Mouse (Mus musculus) adrenal gland, adult 18-20 months (tissue): Measurements from ENCODE around the gene Fkrp. TPM values are rescaled to one million over a fixed set of nuclear protein-coding genes. Genes with fewer than 3 reads are reported as not detected.
A peak's percentile ranks its signal among the peaks of the same experiment; 100 is the strongest.

Source experiments
- DNase-seq, 2 experiments: peaks; one replicate each; pipeline ENCODE4 v3.0.0; 2021 to 2022; ENCODE audit warnings: low spot score in 2 of 2
- long read RNA-seq, 2 experiments: library from polyadenylated mRNA; stranded (forward); transcript quantifications; one replicate each; pipeline ENCODE4 v2.0.0; 2021
- total RNA-seq, 2 experiments: library from RNA; stranded (reverse); gene quantifications; 1 replicate in 1 of 2; 2 replicates in 1 of 2; pipeline ENCODE4 v1.2.3; 2021

The Fkrp gene
- 10 to 100 TPM; 23.7 to 25.2 TPM for total RNA-seq
- long read RNA-seq, experiment 1, transcript Fkrp-201 (3 exons, 2,827 nt): major isoform, 11 of 19 reads
- long read RNA-seq, experiment 1, partial matches to known transcripts: 2 of 19 reads
- long read RNA-seq, experiment 1, other reads (novel, unspliced or antisense): 6 of 19 reads
- long read RNA-seq, experiment 2, transcript Fkrp-201 (3 exons, 2,827 nt): major isoform, 12 of 34 reads
- long read RNA-seq, experiment 2, partial matches to known transcripts: 7 of 34 reads
- long read RNA-seq, experiment 2, other reads (novel, unspliced or antisense): 15 of 34 reads

GRCm38 (mm10) chr7:16816475-16817122 lies at the start of gene Fkrp:
Gene Fkrp, minus strand, starts transcription at chr7:16816732.
- DNase-seq: peak; percentile 71 to 73

GRCm38 (mm10) chr7:16859902-16860651 lies 43.5 kb upstream of the Fkrp start:
- DNase-seq: peak; percentile 56 to 66

- peak in 1 of 2 experiments; percentile 52 for DNase-seq
These were observed 41.8 kb upstream of the Fkrp start for GRCm38 (mm10) chr7:16858336-16858735.

GRCm38 (mm10) chr7:16853302-16853831 lies 36.8 kb upstream of the Fkrp start:
- DNase-seq: no peak

GRCm38 (mm10) chr7:16851636-16852035 lies 35.1 kb upstream of the Fkrp start:
- DNase-seq: no peak

- peak; percentile 47 to 69 for DNase-seq
These were observed 32.0 kb upstream of the Fkrp start for GRCm38 (mm10) chr7:16848579-16848978.

GRCm38 (mm10) chr7:16847507-16847906 lies 31.0 kb upstream of the Fkrp start:
- no peak for DNase-seq

- DNase-seq: no peak
These were observed 30.2 kb upstream of the Fkrp start for GRCm38 (mm10) chr7:16846775-16847174.

GRCm38 (mm10) chr7:16845820-16846167 lies 29.3 kb upstream of the Fkrp start:
- no peak for DNase-seq

- peak in 1 of 2 experiments; percentile 37 for DNase-seq
These were observed 28.7 kb upstream of the Fkrp start for GRCm38 (mm10) chr7:16845072-16845819.

GRCm38 (mm10) chr7:16844696-16845071 lies 28.2 kb upstream of the Fkrp start:
- DNase-seq: no peak

GRCm38 (mm10) chr7:16843441-16844171 lies 27.1 kb upstream of the Fkrp start:
- no peak for DNase-seq

GRCm38 (mm10) chr7:16842645-16843063 lies 26.1 kb upstream of the Fkrp start, which contains the start of gene Prkd2:
Gene Prkd2, plus strand, starts transcription at chr7:16842902.
- peak; percentile 89 to 91 for DNase-seq

- DNase-seq: no peak
These were observed 25.3 kb upstream of the Fkrp start for GRCm38 (mm10) chr7:16841561-16842560.

GRCm38 (mm10) chr7:16841078-16841477 lies 24.5 kb upstream of the Fkrp start:
- DNase-seq: no peak

- DNase-seq: no peak
These were observed 23.6 kb upstream of the Fkrp start for GRCm38 (mm10) chr7:16840109-16840491.

- DNase-seq: no peak
These were observed 23.0 kb upstream of the Fkrp start for GRCm38 (mm10) chr7:16839427-16840108.

- no peak for DNase-seq
These were observed 22.4 kb upstream of the Fkrp start for GRCm38 (mm10) chr7:16838804-16839426.
